ENCODE assay signal across 16 mouse cellular contexts in genomic region chr3:145702739-145703138, GRCm38 (mm10). TPM values are rescaled to one million over a fixed set of nuclear protein-coding genes. Genes with fewer than 3 reads are reported as not detected.
A peak's percentile ranks its signal among the peaks of the same experiment; 100 is the strongest.
DNase-seq lines count a peak whose midpoint lies in the region; ATAC-seq lines count a peak whose summit lies in the region.
"Had no signal": no experiment of that assay in that cellular context is flagged by ENCODE, and none has a peak within 500 bp of the region (broad histone marks: within the 10 kb centered on the region; RNA-seq: fewer than 3 reads in every experiment).

No protein-coding gene starts in this region.

- no peak overlapping the region for H3K4me3 ChIP-seq in intestine, embryonic 14.5 days (ENCODE audit: low read depth, low read length)
- no peak overlapping the region for H3K4me3 ChIP-seq in intestine, embryonic 16.5 days (ENCODE audit: low read length)
- no peak overlapping the region for H3K4me3 ChIP-seq in embryonic facial prominence, embryonic 14.5 days (ENCODE audit: low read depth, low read length)
- H3K4me3 ChIP-seq: erythroblast, embryonic 14.5 days; left cerebral cortex, adult 2 months; limb, embryonic 12.5 days; myocyte had no signal

- H3K4me1 ChIP-seq in intestine, embryonic 14.5 days (replicated peaks; ENCODE audit: control insufficient read depth, insufficient read depth, low read length), result peaks cover 17% of the 10 kb centered on the region
- peaks cover 4% of the 10 kb centered on the region; the same call in 1 of the 2 replicates for H3K4me1 ChIP-seq in intestine, embryonic 16.5 days (ENCODE audit: control insufficient read depth, insufficient read depth, low read length)
- H3K4me1 ChIP-seq in embryonic facial prominence, embryonic 14.5 days (ENCODE audit: control insufficient read depth, insufficient read depth, low read length), result peaks cover 24% of the 10 kb centered on the region

- WGBS in intestine, embryonic 14.5 days, result 55% methylated on average over 5 of the region's 5 CpGs
- WGBS in intestine, embryonic 16.5 days, result 54% methylated on average over 5 of the region's 5 CpGs
- WGBS in embryonic facial prominence, embryonic 14.5 days, result 38% methylated on average over 5 of the region's 5 CpGs

- DNase-seq in intestine, embryonic 14.5 days (ENCODE audit: low spot score), result no peak
- peak; percentile 34 for DNase-seq in 3134 (ENCODE audit: extremely low read depth, insufficient read length, low spot score)
- DNase-seq in 3T3-L1 (ENCODE audit: low read depth, low spot score), result peak; percentile 81
- no peak for DNase-seq in embryonic facial prominence, embryonic 14.5 days (ENCODE audit: low spot score)
- DNase-seq: cerebellum, adult 9-11 months; midbrain, embryonic 14.5 days; thymus, postnatal 4 days had no signal

- H3K4me2 ChIP-seq in intestine, embryonic 14.5 days (ENCODE audit: low read length), result no peak overlapping the region
- H3K4me2 ChIP-seq in intestine, embryonic 16.5 days (ENCODE audit: low read depth, low read length), result no peak overlapping the region
- no peak overlapping the region for H3K4me2 ChIP-seq in embryonic facial prominence, embryonic 14.5 days (ENCODE audit: low read depth, low read length)

- ATAC-seq in intestine, embryonic 14.5 days (replicated peaks; ENCODE audit: low FRiP score, low TSS enrichment, low read depth), result no peak
- ATAC-seq in intestine, embryonic 16.5 days, result no peak
- ATAC-seq in embryonic facial prominence, embryonic 14.5 days (ENCODE audit: low read depth), result no peak
- ATAC-seq in CD4-positive, CD25-positive, alpha-beta regulatory T cell, adult 4 months, result no peak
- ATAC-seq in activated CD4-positive, CD25-positive, alpha-beta regulatory T cell, adult 4 months, result no peak
- ATAC-seq: inflammation-experienced regulatory T-cells, adult 6 months had no signal

- no peaks in the 10 kb centered on the region for H3K9me3 ChIP-seq in intestine, embryonic 14.5 days (ENCODE audit: control insufficient read depth, low read length)
- H3K9me3 ChIP-seq in intestine, embryonic 16.5 days (ENCODE audit: control insufficient read depth, low read length), result no peaks in the 10 kb centered on the region
- no peaks in the 10 kb centered on the region for H3K9me3 ChIP-seq in embryonic facial prominence, embryonic 14.5 days (ENCODE audit: control insufficient read depth, low read length)
- H3K9me3 ChIP-seq: limb, embryonic 12.5 days had no signal

- H3K27ac ChIP-seq in intestine, embryonic 14.5 days (ENCODE audit: low read depth), result 0 out of 2 replicates have a peak overlapping the region, but pooled peaks have one; percentile 52
- H3K27ac ChIP-seq in intestine, embryonic 16.5 days (ENCODE audit: low read length), result no peak overlapping the region
- peak overlapping the region; percentile 77 for H3K27ac ChIP-seq in embryonic facial prominence, embryonic 14.5 days (replicated peaks; ENCODE audit: low read depth, low read length)
- H3K27ac ChIP-seq: left cerebral cortex, adult 2 months had no signal

- no peaks in the 10 kb centered on the region for H3K27me3 ChIP-seq in intestine, embryonic 14.5 days (replicated peaks; ENCODE audit: control insufficient read depth, insufficient read depth, low read length)
- H3K27me3 ChIP-seq in intestine, embryonic 16.5 days (replicated peaks; ENCODE audit: control insufficient read depth, insufficient read depth, low read length), result no peaks in the 10 kb centered on the region
- H3K27me3 ChIP-seq in embryonic facial prominence, embryonic 14.5 days (replicated peaks; ENCODE audit: control insufficient read depth, insufficient read depth, low read length), result no peaks in the 10 kb centered on the region
- H3K27me3 ChIP-seq: CH12.LX; limb, embryonic 12.5 days had no signal

- no peak overlapping the region for H3K9ac ChIP-seq in intestine, embryonic 14.5 days (ENCODE audit: low read length)
- H3K9ac ChIP-seq in intestine, embryonic 16.5 days (ENCODE audit: low read depth, low read length), result no peak overlapping the region
- H3K9ac ChIP-seq in embryonic facial prominence, embryonic 14.5 days (ENCODE audit: low read depth, low read length), result no peak overlapping the region
- H3K9ac ChIP-seq: limb, embryonic 12.5 days had no signal

- H3K36me3 ChIP-seq in intestine, embryonic 14.5 days (ENCODE audit: control insufficient read depth, insufficient read depth, low read length), result no peaks in the 10 kb centered on the region
- H3K36me3 ChIP-seq in intestine, embryonic 16.5 days (ENCODE audit: control insufficient read depth, insufficient read depth, low read length), result no peaks in the 10 kb centered on the region
- no peaks in the 10 kb centered on the region for H3K36me3 ChIP-seq in embryonic facial prominence, embryonic 14.5 days (ENCODE audit: control insufficient read depth, insufficient read depth, low read length)
- H3K36me3 ChIP-seq: limb, embryonic 12.5 days had no signal

RNA-seq across cellular contexts. Expression of gene Ccn1, which starts 53.0 kb away (rescaled TPM):
- polyA plus RNA-seq in intestine, embryonic 14.5 days (2014; fragmentation: Nextera tagmentation; extraction: Ambion mirVana), result 33.4 and 34.7 TPM in 2 replicates
- 50.3 and 55.5 TPM in 2 replicates for polyA plus RNA-seq in intestine, embryonic 16.5 days (2015; fragmentation: Nextera tagmentation; extraction: Ambion mirVana)
- 42.6 and 50.5 TPM in 2 replicates for polyA plus RNA-seq in embryonic facial prominence, embryonic 14.5 days (2014; fragmentation: Nextera tagmentation; extraction: Ambion mirVana)
- polyA plus RNA-seq in CD4-positive, CD25-positive, alpha-beta regulatory T cell, adult 4 months (2017; shearing (Covaris generic)), result not detected
- not detected for polyA plus RNA-seq in activated CD4-positive, CD25-positive, alpha-beta regulatory T cell, adult 4 months (2017; shearing (Covaris generic))
- polyA plus RNA-seq: inflammation-experienced regulatory T-cells, adult 6 months had no signal

RNA-seq across cellular contexts. Expression of gene Ddah1, which starts 55.7 kb away (rescaled TPM):
- 45.3 and 46.9 TPM in 2 replicates for polyA plus RNA-seq in intestine, embryonic 14.5 days (2014; fragmentation: Nextera tagmentation; extraction: Ambion mirVana)
- 40.5 and 44.5 TPM in 2 replicates for polyA plus RNA-seq in intestine, embryonic 16.5 days (2015; fragmentation: Nextera tagmentation; extraction: Ambion mirVana)
- 50.9 and 56.0 TPM in 2 replicates for polyA plus RNA-seq in embryonic facial prominence, embryonic 14.5 days (2014; fragmentation: Nextera tagmentation; extraction: Ambion mirVana)
- polyA plus RNA-seq in CD4-positive, CD25-positive, alpha-beta regulatory T cell, adult 4 months (2017; shearing (Covaris generic)), result under 1 TPM in 1 of 2 experiments, not detected in 1; 0.13 TPM
- not detected for polyA plus RNA-seq in activated CD4-positive, CD25-positive, alpha-beta regulatory T cell, adult 4 months (2017; shearing (Covaris generic))

Comparison
In these comparisons a context has a peak if more than half of its experiments do, and no peak if none do; other contexts are left out.
1. DNase-seq: peak in 3134 (single experiment) and 3T3-L1 (single experiment); none in intestine, embryonic 14.5 days (single experiment) and embryonic facial prominence, embryonic 14.5 days (single experiment).
2. RNA of gene Ccn1, which starts 53.0 kb away (polyA plus RNA-seq): 50.3 to 55.5 TPM in intestine, embryonic 16.5 days, 42.6 to 50.5 TPM in embryonic facial prominence, embryonic 14.5 days and 33.4 to 34.7 TPM in intestine, embryonic 14.5 days; not detected in CD4-positive, CD25-positive, alpha-beta regulatory T cell, adult 4 months and not detected in activated CD4-positive, CD25-positive, alpha-beta regulatory T cell, adult 4 months; every median in the first group is over 10 times any median in the second.
3. RNA of gene Ddah1, which starts 55.7 kb away (polyA plus RNA-seq): 50.9 to 56.0 TPM in embryonic facial prominence, embryonic 14.5 days, 45.3 to 46.9 TPM in intestine, embryonic 14.5 days and 40.5 to 44.5 TPM in intestine, embryonic 16.5 days; not detected in activated CD4-positive, CD25-positive, alpha-beta regulatory T cell, adult 4 months and 0.13 TPM in CD4-positive, CD25-positive, alpha-beta regulatory T cell, adult 4 months; every median in the first group is over 10 times any median in the second.